Mouse (Mus musculus): ENCODE data around the gene Armc8.

The Armc8 gene

GRCm38 (mm10) chr9:99447323-99447722 is 121.4 kb downstream of the Armc8 start:
- DNase-seq (ENCODE audit: low spot score in 2 of 2): no peak

GRCm38 (mm10) chr9:99446259-99446658 is 122.4 kb downstream of the Armc8 start:
- no peak for DNase-seq (ENCODE audit: low spot score in 2 of 2)

GRCm38 (mm10) chr9:99444590-99445178 is 124.0 kb downstream of the Armc8 start:
- no peak for DNase-seq (ENCODE audit: low spot score in 2 of 2)

GRCm38 (mm10) chr9:99441647-99442433 is 126.9 kb downstream of the Armc8 start:
- DNase-seq (ENCODE audit: low spot score in 2 of 2): no peak

GRCm38 (mm10) chr9:99440941-99441340 is 127.8 kb downstream of the Armc8 start:
- DNase-seq (ENCODE audit: low spot score in 2 of 2): peak; percentile 74 to 80

- DNase-seq (ENCODE audit: low spot score in 2 of 2): no peak
These were observed 129.6 kb downstream of the Armc8 start for GRCm38 (mm10) chr9:99439064-99439463.

GRCm38 (mm10) chr9:99437781-99438565 is 130.7 kb downstream of the Armc8 start:
- DNase-seq (ENCODE audit: low spot score in 2 of 2): no peak

- DNase-seq (ENCODE audit: low spot score in 2 of 2): no peak
These were observed 131.5 kb downstream of the Armc8 start, which contains the start of gene Mras for GRCm38 (mm10) chr9:99437031-99437764. TSS of gene Mras (minus strand) at chr9:99437381.

GRCm38 (mm10) chr9:99436182-99437030 is 132.3 kb downstream of the Armc8 start:
- peak; percentile 73 to 75 for DNase-seq (ENCODE audit: low spot score in 2 of 2)

GRCm38 (mm10) chr9:99435619-99436181 is 133.0 kb downstream of the Armc8 start:
- DNase-seq (ENCODE audit: low spot score in 2 of 2): no peak

- peak; percentile 74 to 79 for DNase-seq (ENCODE audit: low spot score in 2 of 2)
These were observed 133.6 kb downstream of the Armc8 start for GRCm38 (mm10) chr9:99434892-99435618.

GRCm38 (mm10) chr9:99432478-99432877 is 136.2 kb downstream of the Armc8 start:
- no peak for DNase-seq (ENCODE audit: low spot score in 2 of 2)

GRCm38 (mm10) chr9:99431963-99432362 is 136.7 kb downstream of the Armc8 start:
- no peak for DNase-seq (ENCODE audit: low spot score in 2 of 2)

GRCm38 (mm10) chr9:99431346-99431745 is 137.4 kb downstream of the Armc8 start:
- DNase-seq (ENCODE audit: low spot score in 2 of 2): peak in 1 of 2 experiments; percentile 52

- no peak for DNase-seq (ENCODE audit: low spot score in 2 of 2)
These were observed 137.9 kb downstream of the Armc8 start for GRCm38 (mm10) chr9:99430806-99431205.

- peak in 1 of 2 experiments; percentile 68 for DNase-seq (ENCODE audit: low spot score in 2 of 2)
These were observed 138.9 kb downstream of the Armc8 start for GRCm38 (mm10) chr9:99429845-99430244.

- peak in 1 of 2 experiments; percentile 75 for DNase-seq (ENCODE audit: low spot score in 2 of 2)
These were observed 139.9 kb downstream of the Armc8 start for GRCm38 (mm10) chr9:99428601-99429331.

Measured in right cerebral cortex, adult 2 months (tissue).